Mouse (Mus musculus): ENCODE measurements around the gene Syne3. TPM values are rescaled to one million over a fixed set of nuclear protein-coding genes. Genes with fewer than 3 reads are reported as not detected.
A peak's percentile ranks its signal among the peaks of the same experiment; 100 is the strongest.

Syne3 gene
- polyA plus RNA-seq (2015; fragmentation: Nextera tagmentation; extraction: Ambion mirVana), result 0.28 and 0.66 TPM in 2 replicates

DNA sequence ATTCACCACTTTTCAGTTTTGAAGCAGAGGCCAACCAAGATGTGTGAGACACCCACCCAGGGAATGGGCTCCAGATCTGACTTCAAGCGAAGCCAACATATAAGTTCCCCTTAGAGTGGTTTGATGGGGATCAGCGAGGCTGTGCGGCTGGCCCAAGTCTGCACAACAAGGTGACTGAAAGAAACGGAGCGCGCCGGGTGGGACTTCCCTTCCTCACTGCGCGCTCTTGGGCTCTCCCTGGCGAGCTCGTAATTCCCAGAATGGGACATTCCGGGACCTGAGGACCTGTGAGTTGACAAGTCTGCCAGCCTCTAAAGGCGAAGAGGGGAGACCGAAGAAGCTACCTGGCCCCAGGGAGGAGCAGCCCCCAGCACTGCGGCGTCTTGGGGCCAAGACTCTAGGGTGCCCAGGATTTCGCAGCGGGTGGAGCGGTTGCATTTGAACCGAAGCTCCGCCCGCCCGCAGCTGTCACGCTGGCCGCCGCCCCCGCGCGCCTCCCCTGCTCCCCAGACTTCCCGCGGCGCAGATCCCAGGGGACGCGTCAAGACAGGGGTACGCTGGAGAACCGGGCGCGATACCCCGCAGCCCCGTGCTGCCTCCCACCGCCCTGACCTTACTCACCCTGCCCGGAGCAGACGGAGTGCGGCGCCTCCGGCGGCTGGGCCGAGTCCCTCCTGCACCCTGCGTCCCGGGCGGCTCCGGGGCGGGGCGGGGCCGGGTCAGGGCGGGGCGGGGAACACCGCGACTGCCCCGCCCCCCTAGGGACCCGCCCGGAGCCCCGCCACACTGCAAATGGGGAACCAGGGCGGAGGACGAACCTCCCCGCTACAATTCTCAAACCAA is at the start of gene Syne3:
Syne3 (minus strand) TSS at position 440 of the 843 bp plus-strand sequence.
- Histone ChIP-seq H3K4me2 (peak within 1 kb of the TSS; percentile 94), H3K9ac (replicated peaks) (peak within 1 kb of the TSS; percentile 55), H3K9me3 (replicated peaks) (no peaks in the 10 kb centered on the region), H3K27me3 (replicated peaks) (peaks cover 48% of the 10 kb centered on the region), H3K4me1 (peaks cover 17% of the 10 kb centered on the region), H3K27ac (replicated peaks) (no peak within 1 kb of the TSS), H3K4me3 (replicated peaks) (peak within 1 kb of the TSS; percentile 51), H3K36me3 (no peaks in the 10 kb centered on the region)
- under 1% methylated on average over 66 of the region's 66 CpGs for WGBS
- peak; percentile 37; the same call in 1 of the 2 replicates for ATAC-seq (ENCODE audit: low FRiP score)

GRCm38 (mm10) chr12:105055308-105055707 is 45.7 kb upstream of the Syne3 start:
- no peak overlapping the region for H3K4me3 ChIP-seq (replicated peaks)
- H3K9ac ChIP-seq (replicated peaks), result no peak overlapping the region
- H3K27me3 ChIP-seq (replicated peaks), result no peaks in the 10 kb centered on the region
- no peak overlapping the region for H3K27ac ChIP-seq (replicated peaks)
- no peaks in the 10 kb centered on the region for H3K4me1 ChIP-seq
- no peaks in the 10 kb centered on the region for H3K36me3 ChIP-seq
- H3K4me2 ChIP-seq, result no peak overlapping the region
- 80% methylated on average over 6 of the region's 6 CpGs for WGBS
- no peak for ATAC-seq (ENCODE audit: low FRiP score)
- no peaks in the 10 kb centered on the region for H3K9me3 ChIP-seq (replicated peaks)

GRCm38 (mm10) chr12:105054041-105054440 is 44.4 kb upstream of the Syne3 start:
- Histone ChIP-seq H3K9me3 (replicated peaks) (no peaks in the 10 kb centered on the region), H3K4me2 (no peak overlapping the region), H3K36me3 (no peaks in the 10 kb centered on the region), H3K27ac (replicated peaks) (no peak overlapping the region), H3K4me1 (no peaks in the 10 kb centered on the region), H3K27me3 (replicated peaks) (no peaks in the 10 kb centered on the region), H3K9ac (replicated peaks) (no peak overlapping the region), H3K4me3 (replicated peaks) (no peak overlapping the region)
- no peak for ATAC-seq (ENCODE audit: low FRiP score)
- 94% methylated on average over 15 of the region's 15 CpGs for WGBS

DNA sequence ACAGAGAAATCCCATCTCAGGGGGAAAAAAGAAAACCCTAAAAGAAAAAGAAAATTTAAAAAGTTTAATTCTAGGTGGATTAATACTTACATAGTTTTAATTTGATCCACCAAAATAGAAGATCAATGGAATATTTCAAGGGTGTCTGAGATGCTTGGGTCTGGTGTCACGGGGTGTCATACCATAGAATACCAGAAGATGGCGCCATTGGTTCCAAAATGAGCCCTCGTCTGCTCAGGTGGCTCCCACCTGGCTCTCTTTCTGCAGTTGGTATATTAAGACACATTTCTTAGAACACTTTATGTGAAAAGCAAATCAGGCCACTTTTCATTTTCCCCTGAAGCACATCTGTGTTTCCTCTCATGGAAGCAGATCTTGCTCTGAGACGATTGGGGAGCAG is 41.3 kb upstream of the Syne3 start:
- H3K27ac ChIP-seq (replicated peaks), result peak overlapping the region; percentile 51; the same call in 1 of the 2 replicates
- no peaks in the 10 kb centered on the region for H3K9me3 ChIP-seq (replicated peaks)
- H3K4me1 ChIP-seq, result no peaks in the 10 kb centered on the region
- H3K4me3 ChIP-seq (replicated peaks), result no peak overlapping the region
- no peak overlapping the region for H3K9ac ChIP-seq (replicated peaks)
- no peak overlapping the region for H3K4me2 ChIP-seq
- ATAC-seq (ENCODE audit: low FRiP score), result peak; percentile 79
- no peaks in the 10 kb centered on the region for H3K27me3 ChIP-seq (replicated peaks)
- WGBS, result 10% methylated on average over 4 of the region's 4 CpGs
- no peaks in the 10 kb centered on the region for H3K36me3 ChIP-seq

DNA sequence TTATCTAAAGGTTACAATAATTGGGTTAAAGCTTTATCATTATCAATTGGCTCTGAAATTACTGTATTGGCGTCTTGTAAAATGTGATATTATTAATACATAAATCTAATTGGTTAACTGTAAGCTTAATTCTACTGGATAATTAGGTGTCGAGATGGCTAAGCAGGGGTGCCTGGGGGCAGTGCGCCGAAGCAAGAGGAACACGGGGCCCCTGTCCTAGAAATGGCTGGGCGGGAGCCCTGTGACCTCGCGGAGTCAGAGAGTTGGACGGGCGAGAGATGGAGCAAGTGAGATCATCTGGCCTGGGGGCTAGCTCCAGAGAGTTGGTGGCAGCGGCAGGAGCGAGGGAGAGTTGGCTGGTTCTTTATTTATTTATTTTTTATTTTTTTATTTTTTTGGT is 40.2 kb upstream of the Syne3 start:
- no peaks in the 10 kb centered on the region for H3K36me3 ChIP-seq
- 87% methylated on average over 12 of the region's 12 CpGs for WGBS
- H3K4me1 ChIP-seq, result no peaks in the 10 kb centered on the region
- no peak for ATAC-seq (ENCODE audit: low FRiP score)
- H3K4me3 ChIP-seq (replicated peaks), result no peak overlapping the region
- no peak overlapping the region for H3K9ac ChIP-seq (replicated peaks)
- H3K27me3 ChIP-seq (replicated peaks), result no peaks in the 10 kb centered on the region
- no peak overlapping the region for H3K27ac ChIP-seq (replicated peaks)
- no peak overlapping the region for H3K4me2 ChIP-seq
- H3K9me3 ChIP-seq (replicated peaks), result no peaks in the 10 kb centered on the region

- ATAC-seq (ENCODE audit: low FRiP score), result no peak
- 75% methylated on average over 17 of the region's 17 CpGs for WGBS
- Histone ChIP-seq H3K4me2 (no peak overlapping the region), H3K9me3 (replicated peaks) (no peaks in the 10 kb centered on the region), H3K4me1 (no peaks in the 10 kb centered on the region), H3K27ac (replicated peaks) (no peak overlapping the region), H3K4me3 (replicated peaks) (no peak overlapping the region), H3K36me3 (no peaks in the 10 kb centered on the region), H3K9ac (replicated peaks) (no peak overlapping the region), H3K27me3 (replicated peaks) (no peaks in the 10 kb centered on the region)
These were observed 38.8 kb upstream of the Syne3 start for GRCm38 (mm10) chr12:105048301-105048863.

- H3K9me3 ChIP-seq (replicated peaks), result no peaks in the 10 kb centered on the region
- H3K36me3 ChIP-seq, result peaks cover 17% of the 10 kb centered on the region
- WGBS, result 91% methylated on average over 9 of the region's 9 CpGs
- no peak overlapping the region for H3K4me3 ChIP-seq (replicated peaks)
- H3K9ac ChIP-seq (replicated peaks), result no peak overlapping the region
- H3K4me1 ChIP-seq, result peaks cover 6% of the 10 kb centered on the region
- no peak overlapping the region for H3K4me2 ChIP-seq
- ATAC-seq (ENCODE audit: low FRiP score), result no peak
- H3K27me3 ChIP-seq (replicated peaks), result no peaks in the 10 kb centered on the region
- no peak overlapping the region for H3K27ac ChIP-seq (replicated peaks)
These were observed 35.2 kb upstream of the Syne3 start for GRCm38 (mm10) chr12:105044775-105045174.

GRCm38 (mm10) chr12:105043081-105043480 is 33.5 kb upstream of the Syne3 start:
- Histone ChIP-seq H3K4me2 (no peak overlapping the region), H3K9me3 (replicated peaks) (no peaks in the 10 kb centered on the region), H3K27ac (replicated peaks) (no peak overlapping the region), H3K4me3 (replicated peaks) (no peak overlapping the region), H3K9ac (replicated peaks) (no peak overlapping the region), H3K27me3 (replicated peaks) (no peaks in the 10 kb centered on the region), H3K4me1 (peaks cover 10% of the 10 kb centered on the region), H3K36me3 (peaks cover 17% of the 10 kb centered on the region)
- WGBS, result 87% methylated on average over 5 of the region's 5 CpGs
- ATAC-seq (ENCODE audit: low FRiP score), result no peak

DNA sequence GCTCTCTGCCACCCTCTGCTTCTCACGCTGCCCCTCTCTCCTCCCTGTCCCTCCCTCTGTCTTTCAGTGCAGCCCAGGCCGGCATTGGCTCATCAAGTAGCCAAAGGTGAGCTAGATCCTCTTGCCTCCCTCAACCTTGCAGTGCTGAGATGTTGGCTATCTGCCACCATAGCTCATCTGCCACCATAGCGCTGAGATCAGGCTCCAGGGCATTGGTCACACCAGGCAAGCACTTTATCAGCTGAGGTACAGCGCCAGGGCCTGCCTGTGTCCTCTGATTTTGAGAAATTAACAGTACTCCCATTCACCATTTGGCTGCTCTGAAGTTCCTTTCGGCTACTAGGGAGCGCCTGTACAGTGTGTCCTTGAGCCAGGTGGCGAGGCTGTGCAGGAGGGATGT is 31.3 kb upstream of the Syne3 start:
- no peak overlapping the region for H3K9ac ChIP-seq (replicated peaks)
- no peaks in the 10 kb centered on the region for H3K27me3 ChIP-seq (replicated peaks)
- H3K4me3 ChIP-seq (replicated peaks), result no peak overlapping the region
- no peak overlapping the region for H3K4me2 ChIP-seq
- H3K9me3 ChIP-seq (replicated peaks), result no peaks in the 10 kb centered on the region
- 87% methylated on average over 7 of the region's 7 CpGs for WGBS
- H3K27ac ChIP-seq (replicated peaks), result no peak overlapping the region
- H3K36me3 ChIP-seq, result peaks cover 17% of the 10 kb centered on the region
- peaks cover 18% of the 10 kb centered on the region for H3K4me1 ChIP-seq
- ATAC-seq (ENCODE audit: low FRiP score), result no peak

GRCm38 (mm10) chr12:105039578-105040289 is 30.1 kb upstream of the Syne3 start:
- 63% methylated on average over 12 of the region's 12 CpGs for WGBS
- Histone ChIP-seq H3K27ac (replicated peaks) (no peak overlapping the region), H3K27me3 (replicated peaks) (no peaks in the 10 kb centered on the region), H3K4me2 (no peak overlapping the region), H3K9ac (replicated peaks) (no peak overlapping the region), H3K4me1 (peaks cover 24% of the 10 kb centered on the region), H3K9me3 (replicated peaks) (no peaks in the 10 kb centered on the region), H3K36me3 (peaks cover 17% of the 10 kb centered on the region), H3K4me3 (replicated peaks) (no peak overlapping the region)
- ATAC-seq (ENCODE audit: low FRiP score), result no peak

GRCm38 (mm10) chr12:105038918-105039317 is 29.3 kb upstream of the Syne3 start:
- H3K4me2 ChIP-seq, result no peak overlapping the region
- peaks cover 33% of the 10 kb centered on the region for H3K4me1 ChIP-seq
- no peaks in the 10 kb centered on the region for H3K27me3 ChIP-seq (replicated peaks)
- no peak overlapping the region for H3K4me3 ChIP-seq (replicated peaks)
- H3K9ac ChIP-seq (replicated peaks), result no peak overlapping the region
- peaks cover 17% of the 10 kb centered on the region for H3K36me3 ChIP-seq
- no peak overlapping the region for H3K27ac ChIP-seq (replicated peaks)
- no peaks in the 10 kb centered on the region for H3K9me3 ChIP-seq (replicated peaks)
- ATAC-seq (ENCODE audit: low FRiP score), result no peak
- 87% methylated on average over 7 of the region's 7 CpGs for WGBS

Data from neural tube, embryonic 15.5 days (tissue).